Mouse (Mus musculus) limb, embryonic 15.5 days (tissue): Measurements from ENCODE around the gene Gabrq. TPM values are rescaled to one million over a fixed set of nuclear protein-coding genes. Genes with fewer than 3 reads are reported as not detected.
A peak's percentile ranks its signal among the peaks of the same experiment; 100 is the strongest.

Experiments used
- ATAC-seq: fragments of 200-750 bp; cut with Nextera tagmentation; 2 replicates; pipeline ENCODE4 v1.8.0; 2017; ENCODE audit warnings: low read depth, moderate TSS enrichment; ENCODE audit not compliant: insufficient number of reproducible peaks, low FRiP score, low TSS enrichment
- H3K27ac ChIP-seq: fragments of 300-500 bp; sonication (generic); 2 replicates; pipeline ENCODE4 v1.5.1; 2015; ENCODE audit warnings: moderate library complexity, mild to moderate bottlenecking, inconsistent platforms
- H3K27me3 ChIP-seq: fragments of 300-500 bp; sonication (generic); 2 replicates; pipeline ENCODE4 v1.6.1; 2015; ENCODE audit warnings: inconsistent platforms
- H3K36me3 ChIP-seq: fragments of 300-500 bp; sonication (generic); 2 replicates; pipeline ENCODE4 v1.6.1; 2015; ENCODE audit warnings: inconsistent platforms
- H3K4me1 ChIP-seq: fragments of 300-500 bp; sonication (generic); 2 replicates; pipeline ENCODE4 v1.6.1; 2015; ENCODE audit warnings: inconsistent platforms
- H3K4me2 ChIP-seq: fragments of 300-500 bp; sonication (generic); 2 replicates; pipeline ENCODE4 v1.6.1; 2015; ENCODE audit warnings: mild to moderate bottlenecking, inconsistent platforms
- H3K4me3 ChIP-seq: fragments of 300-500 bp; sonication (generic); 2 replicates; pipeline ENCODE4 v1.5.1; 2015; ENCODE audit warnings: mild to moderate bottlenecking, inconsistent platforms
- H3K9ac ChIP-seq: fragments of 300-500 bp; sonication (generic); 2 replicates; pipeline ENCODE4 v1.6.1; 2015; ENCODE audit warnings: inconsistent platforms
- H3K9me3 ChIP-seq: fragments of 300-500 bp; sonication (generic); 2 replicates; pipeline ENCODE4 v1.6.1; 2016; ENCODE audit warnings: inconsistent platforms
- WGBS: fragments of 180-500 bp; shearing (Covaris S2); methylation state at CpG from one replicate; pipeline ENCODE4 v1.1.7; 2015; 5-methylcytosine and 5-hydroxymethylcytosine counted together
- polyA plus RNA-seq: library from polyadenylated mRNA; unstranded; fragments of >200 nt; fragmentation: Nextera tagmentation; extraction: Ambion mirVana; gene quantifications from 2 replicates; pipeline ENCODE4 v1.2.1, GENCODE M21; 2015

Gene Gabrq
- 0.16 and 0.17 TPM in 2 replicates for polyA plus RNA-seq

DNA sequence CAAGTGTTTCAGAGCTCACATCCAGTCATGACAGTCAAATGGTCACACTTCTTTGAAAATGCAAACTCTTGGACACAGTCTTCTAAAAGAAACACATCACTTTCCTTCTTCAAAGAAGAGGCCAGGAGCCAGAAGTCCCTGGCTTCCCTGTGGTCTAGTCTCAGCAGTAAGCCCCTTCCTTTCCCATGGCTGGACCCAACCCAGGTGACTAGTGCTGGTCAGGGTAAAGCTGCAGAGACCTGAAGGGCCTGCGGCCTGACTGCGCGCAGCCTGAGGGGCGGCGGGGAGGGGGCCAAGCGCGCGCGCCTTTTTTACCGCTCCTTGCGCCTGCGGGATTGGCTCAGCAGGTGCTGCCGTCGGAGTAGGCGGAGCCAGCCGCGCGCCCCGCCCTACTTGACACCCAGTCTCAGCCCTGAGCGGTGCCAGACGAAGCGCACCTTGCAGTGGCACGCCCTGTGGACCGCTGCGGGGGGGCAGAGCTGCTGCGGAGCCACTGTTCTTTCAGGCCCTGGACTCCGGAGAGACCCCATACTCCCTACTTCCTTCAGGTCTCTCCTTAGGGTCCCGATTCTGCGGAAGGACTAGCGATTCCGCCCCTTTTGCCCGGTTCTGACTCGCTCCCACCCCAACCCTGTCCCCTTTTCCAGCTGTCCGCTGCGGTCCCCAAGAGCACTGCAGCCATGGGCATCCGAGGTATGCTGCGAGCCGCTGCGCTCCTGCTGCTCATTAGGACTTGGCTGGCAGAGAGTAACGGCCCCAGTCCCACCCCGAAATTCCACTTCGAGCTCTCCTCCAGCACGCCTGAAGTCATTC, at the start of gene Gabrq:
Gene Gabrq, plus strand, starts transcription at position 403 of the 813 bp plus-strand sequence.
- Histone ChIP-seq H3K4me3 (peak within 1 kb of the TSS; percentile 31), H3K4me1 (peaks cover 2% of the 10 kb centered on the region; the same call in 1 of the 2 replicates), H3K9me3 (no peaks in the 10 kb centered on the region), H3K27me3 (peaks cover 36% of the 10 kb centered on the region), H3K27ac (no peak within 1 kb of the TSS), H3K4me2 (peak within 1 kb of the TSS; percentile 55), H3K36me3 (no peaks in the 10 kb centered on the region), H3K9ac (no peak within 1 kb of the TSS)
- 0 out of 2 replicates have a peak, but pooled peaks have one; percentile 40 for ATAC-seq
- WGBS = 19% methylated on average over 41 of the region's 43 CpGs

DNA sequence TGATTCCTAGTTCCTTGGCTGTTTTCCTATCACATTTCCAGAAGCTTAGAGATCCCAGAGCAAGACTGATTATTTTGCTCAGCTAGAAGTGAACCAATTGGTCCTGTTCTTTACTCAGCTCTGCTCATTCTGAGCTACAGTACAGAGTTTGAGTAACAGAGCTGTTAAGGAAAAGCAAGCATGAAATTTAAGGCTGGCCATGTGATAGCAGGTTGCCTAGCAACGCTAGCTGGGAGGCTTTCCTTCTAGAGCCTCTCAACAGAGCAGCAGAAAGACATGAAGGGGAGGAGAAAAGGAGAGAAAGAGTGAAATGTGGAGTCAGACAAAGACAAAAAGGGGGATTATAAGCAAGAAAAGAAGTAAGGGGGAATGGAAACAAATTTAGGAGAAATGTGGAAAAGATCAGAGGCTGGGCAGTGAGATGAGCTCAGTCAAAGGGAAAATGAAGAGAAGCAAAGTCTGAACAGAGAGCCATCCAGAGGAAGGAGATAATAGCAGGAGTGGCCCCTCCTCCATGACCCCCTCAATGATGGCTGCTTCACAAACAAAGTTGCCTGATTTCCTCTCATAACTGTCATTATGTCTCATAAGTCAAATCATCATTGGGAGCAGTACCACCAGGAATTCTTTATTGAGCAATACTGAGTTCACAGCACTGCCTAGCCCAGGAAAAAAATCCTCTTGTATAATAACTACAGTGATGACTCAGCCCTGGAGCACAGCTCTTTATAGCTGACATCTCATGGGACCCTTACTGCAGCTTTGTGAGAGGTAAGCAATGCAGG, 36.0 kb upstream of the Gabrq start:
- no peak overlapping the region for H3K4me2 ChIP-seq
- no peak for ATAC-seq
- 48% methylated on average over 1 of the region's 1 CpGs for WGBS
- H3K4me3 ChIP-seq = no peak overlapping the region
- no peak overlapping the region for H3K9ac ChIP-seq
- no peak overlapping the region for H3K27ac ChIP-seq
- no peaks in the 10 kb centered on the region for H3K4me1 ChIP-seq
- no peaks in the 10 kb centered on the region for H3K27me3 ChIP-seq
- no peaks in the 10 kb centered on the region for H3K9me3 ChIP-seq
- no peaks in the 10 kb centered on the region for H3K36me3 ChIP-seq

DNA sequence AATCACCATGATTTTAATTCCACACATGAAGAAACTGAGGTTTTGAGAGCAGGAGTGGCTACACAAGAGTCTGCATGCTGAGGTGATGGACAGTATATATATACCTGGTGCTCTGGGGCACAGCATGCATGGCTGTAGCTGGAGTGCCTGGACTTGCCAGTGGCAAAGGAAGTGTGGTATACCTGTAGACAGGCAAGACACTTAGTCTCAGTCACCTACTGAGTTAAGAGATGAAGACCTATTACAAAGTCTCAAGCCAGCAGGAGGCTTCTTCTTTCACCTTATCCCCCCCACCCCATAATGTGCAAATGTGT, 35.5 kb upstream of the Gabrq start:
- no peak overlapping the region for H3K4me2 ChIP-seq
- H3K36me3 ChIP-seq = no peaks in the 10 kb centered on the region
- no peak overlapping the region for H3K27ac ChIP-seq
- no peak overlapping the region for H3K9ac ChIP-seq
- no peak overlapping the region for H3K4me3 ChIP-seq
- H3K9me3 ChIP-seq = no peaks in the 10 kb centered on the region
- no peaks in the 10 kb centered on the region for H3K27me3 ChIP-seq
- no peaks in the 10 kb centered on the region for H3K4me1 ChIP-seq
- no peak for ATAC-seq

DNA sequence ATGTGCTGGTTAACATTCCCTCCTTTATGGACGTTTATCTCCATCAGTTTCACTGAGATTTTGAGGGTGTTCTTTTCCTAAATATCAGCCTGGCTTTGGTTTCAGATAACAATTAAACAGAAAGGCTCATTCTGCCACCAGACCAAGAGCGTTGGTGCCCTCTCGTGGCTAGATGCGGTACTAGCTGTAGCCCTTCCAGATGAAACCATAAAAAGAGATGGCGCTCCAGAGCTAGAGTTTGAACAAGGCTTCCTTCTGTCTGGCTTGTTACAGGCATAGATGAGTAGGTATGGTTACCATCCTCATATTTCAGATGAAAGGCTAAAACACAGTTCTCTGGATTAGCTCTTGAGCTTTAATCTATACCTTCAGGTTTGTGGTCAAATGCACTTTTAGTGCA, 5.4 kb upstream of the Gabrq start:
- Histone ChIP-seq H3K4me3 (no peak overlapping the region), H3K9ac (no peak overlapping the region), H3K27ac (no peak overlapping the region), H3K4me1 (no peaks in the 10 kb centered on the region), H3K27me3 (peaks cover 7% of the 10 kb centered on the region; the same call in 1 of the 2 replicates), H3K4me2 (no peak overlapping the region), H3K36me3 (no peaks in the 10 kb centered on the region), H3K9me3 (no peaks in the 10 kb centered on the region)
- ATAC-seq = no peak
- 3% methylated on average over 5 of the region's 5 CpGs for WGBS

DNA sequence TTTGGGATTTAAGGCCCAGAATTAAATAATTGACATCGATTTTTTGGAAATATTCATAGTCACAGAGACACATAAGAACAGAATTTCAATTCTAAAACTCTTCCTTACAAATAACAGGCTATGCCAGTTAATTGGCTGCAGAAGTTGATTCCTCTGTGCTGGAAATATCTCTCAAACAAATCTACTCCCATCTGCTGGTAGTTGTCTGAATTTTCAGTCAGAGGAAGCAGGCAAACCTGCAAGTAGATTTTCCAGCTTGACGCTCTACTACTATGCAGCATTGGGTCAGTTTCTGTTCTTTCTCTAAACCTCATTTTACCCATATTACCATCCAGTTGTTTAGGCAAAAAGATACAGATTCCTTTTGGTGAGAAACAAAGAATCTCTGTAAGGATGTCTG, 1.7 kb upstream of the Gabrq start:
- peaks cover 2% of the 10 kb centered on the region; the same call in 1 of the 2 replicates for H3K4me1 ChIP-seq
- H3K9me3 ChIP-seq = no peaks in the 10 kb centered on the region
- no peak overlapping the region for H3K9ac ChIP-seq
- peaks cover 34% of the 10 kb centered on the region for H3K27me3 ChIP-seq
- WGBS = 70% methylated on average over 2 of the region's 2 CpGs
- H3K4me2 ChIP-seq = no peak overlapping the region
- H3K4me3 ChIP-seq = no peak overlapping the region
- no peak overlapping the region for H3K27ac ChIP-seq
- H3K36me3 ChIP-seq = no peaks in the 10 kb centered on the region
- ATAC-seq = no peak

DNA sequence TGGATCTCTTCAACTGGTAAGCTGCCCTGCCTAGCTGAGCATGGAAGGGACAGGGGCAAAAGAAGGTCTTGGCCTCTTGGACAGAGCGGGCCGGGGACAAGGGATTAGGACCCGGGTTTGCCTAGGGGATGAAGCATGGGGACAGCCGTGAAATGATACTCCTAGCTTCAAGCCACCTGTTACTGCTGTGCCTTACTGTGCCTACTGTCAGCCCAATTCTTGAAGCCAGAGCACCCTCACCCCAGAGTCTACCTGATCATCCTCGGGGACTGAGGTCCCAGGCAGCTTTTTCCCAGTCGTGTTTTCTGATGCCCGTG, 569 bp downstream of the Gabrq start:
- Histone ChIP-seq H3K4me3 (peak overlapping the region; percentile 31), H3K9me3 (no peaks in the 10 kb centered on the region), H3K27me3 (peaks cover 36% of the 10 kb centered on the region), H3K27ac (no peak overlapping the region), H3K4me2 (peak overlapping the region; percentile 55), H3K4me1 (peaks cover 2% of the 10 kb centered on the region; the same call in 1 of the 2 replicates), H3K36me3 (no peaks in the 10 kb centered on the region), H3K9ac (no peak overlapping the region)
- no peak for ATAC-seq
- 45% methylated on average over 7 of the region's 7 CpGs for WGBS

Other genes starting within 250 kb of the Gabrq start
- gene Gabra3, start 168.3 kb upstream of the Gabrq start, polyA plus RNA-seq = 2.0 TPM in 2 replicates
- gene Cetn2, start 93.2 kb downstream of the Gabrq start, polyA plus RNA-seq = 58.4 and 58.8 TPM in 2 replicates
- 21.4 and 24.0 TPM in 2 replicates for gene Nsdhl, start 93.4 kb downstream of the Gabrq start, polyA plus RNA-seq
- gene Zfp185, start 162.2 kb downstream of the Gabrq start, polyA plus RNA-seq = 76.3 and 82.8 TPM in 2 replicates
- 0.24 and 0.49 TPM in 2 replicates for gene Pnma5, start 211.9 kb downstream of the Gabrq start, polyA plus RNA-seq
- gene Pnma3, start 239.6 kb downstream of the Gabrq start, polyA plus RNA-seq = 0.07 and 0.17 TPM in 2 replicates